Mouse (Mus musculus) heart, embryonic 14.5 days (tissue): Measurements from ENCODE around the gene Slc6a16. TPM values are rescaled to one million over a fixed set of nuclear protein-coding genes. Genes with fewer than 3 reads are reported as not detected.

Experiments used
- ATAC-seq: fragments of 200-750 bp; cut with Nextera tagmentation; 2 replicates; pipeline ENCODE4 v1.8.0; 2017; ENCODE audit warnings: low read depth, moderate TSS enrichment; ENCODE audit not compliant: insufficient number of reproducible peaks, insufficient read depth, low FRiP score
- H3K27ac ChIP-seq, 2 experiments: fragments of 200-500 bp in 1 of 2; fragments of 300-500 bp in 1 of 2; sonication (generic) in 1 of 2; replicated peaks in 1 of 2; 2 replicates each; pipeline ENCODE4 v1.5.1; 2012 to 2014; ENCODE audit warnings: low read depth in 2 of 2, low read length in 2 of 2, control low read depth in 1 of 2, mild to moderate bottlenecking in 1 of 2, mixed read lengths in 1 of 2; ENCODE audit not compliant: control insufficient read depth in 1 of 2, insufficient read depth in 1 of 2
- H3K27me3 ChIP-seq: fragments of 300-500 bp; sonication (generic); 2 replicates; pipeline ENCODE4 v1.6.1; 2014; ENCODE audit warnings: mild to moderate bottlenecking, low read length, control low read depth; ENCODE audit not compliant: control insufficient read depth, insufficient read depth
- H3K36me3 ChIP-seq: fragments of 300-500 bp; sonication (generic); 2 replicates; pipeline ENCODE4 v1.6.1; 2014; ENCODE audit warnings: mild to moderate bottlenecking, control low read depth, low read length, mixed read lengths; ENCODE audit not compliant: control insufficient read depth, insufficient read depth
- H3K4me1 ChIP-seq, 2 experiments: fragments of 200-500 bp in 1 of 2; fragments of 300-500 bp in 1 of 2; sonication (generic) in 1 of 2; 2 replicates each; pipeline ENCODE4 v1.6.1; 2012 to 2014; ENCODE audit warnings: low read length in 2 of 2, control low read depth in 1 of 2, mixed read lengths in 1 of 2; ENCODE audit not compliant: control insufficient read depth in 2 of 2, insufficient read depth in 2 of 2
- H3K4me2 ChIP-seq: fragments of 300-500 bp; sonication (generic); 2 replicates; pipeline ENCODE4 v1.6.1; 2014; ENCODE audit warnings: mild to moderate bottlenecking, low read length
- H3K4me3 ChIP-seq, 2 experiments: fragments of 200-500 bp in 1 of 2; fragments of 300-500 bp in 1 of 2; sonication (generic) in 1 of 2; 2 replicates each; pipeline ENCODE4 v1.5.1; 2012 to 2014; ENCODE audit warnings: low read length in 2 of 2, mild to moderate bottlenecking in 2 of 2, control low read depth in 1 of 2, low read depth in 1 of 2, moderate library complexity in 1 of 2; ENCODE audit not compliant: control insufficient read depth in 1 of 2, insufficient read depth in 1 of 2
- H3K9ac ChIP-seq: fragments of 300-500 bp; sonication (generic); 2 replicates; pipeline ENCODE4 v1.6.1; 2014; ENCODE audit warnings: mild to moderate bottlenecking, low read length
- H3K9me3 ChIP-seq: fragments of 300-500 bp; sonication (generic); 2 replicates; pipeline ENCODE4 v1.6.1; 2016; ENCODE audit warnings: low read length, control low read depth; ENCODE audit not compliant: control insufficient read depth
- WGBS: fragments of 180-500 bp; shearing (Covaris S2); extraction: QIAGEN DNeasy Blood & Tissue Kit; methylation state at CpG from one replicate; pipeline ENCODE4 v1.1.7; 2014; 5-methylcytosine and 5-hydroxymethylcytosine counted together
- polyA plus RNA-seq: library from polyadenylated mRNA; unstranded; fragments of >200 nt; fragmentation: Nextera tagmentation; extraction: Ambion mirVana; gene quantifications from 2 replicates; pipeline ENCODE4 v1.2.1, GENCODE M21; 2014

Slc6a16 gene
- polyA plus RNA-seq, 1 experiment from 2014 or later: 0.38 TPM

DNA sequence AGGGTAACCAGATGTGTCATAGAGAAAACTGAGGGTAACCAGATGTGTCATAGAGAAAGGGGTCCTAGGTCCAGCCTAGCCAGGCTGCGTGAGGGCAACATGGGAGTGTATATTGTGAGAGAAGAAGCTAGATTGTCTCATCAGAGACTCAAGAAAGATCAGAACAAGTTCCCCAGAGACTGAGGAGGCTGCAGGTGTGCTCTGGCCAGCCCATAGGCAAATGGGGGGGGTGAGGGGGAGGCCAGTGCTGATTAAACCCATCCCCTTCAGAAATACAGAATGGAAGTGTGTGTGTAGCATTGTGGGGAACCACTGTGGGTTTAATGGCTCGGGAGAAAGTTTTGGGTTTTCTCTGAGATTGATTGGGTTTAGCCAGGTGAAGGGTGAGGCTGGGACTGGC, 19.2 kb upstream of the Slc6a16 start:
- Histone ChIP-seq H3K4me1 (peaks cover 14 to 16% of the 10 kb centered on the region in 2 experiments), H3K4me2 (no peak overlapping the region), H3K9ac (no peak overlapping the region), H3K27ac (no peak overlapping the region), H3K27me3 (no peaks in the 10 kb centered on the region), H3K9me3 (no peaks in the 10 kb centered on the region), H3K4me3 (no peak overlapping the region), H3K36me3 (peaks cover 96% of the 10 kb centered on the region)
- no peak for ATAC-seq
- WGBS: 78% methylated on average over 2 of the region's 2 CpGs

DNA sequence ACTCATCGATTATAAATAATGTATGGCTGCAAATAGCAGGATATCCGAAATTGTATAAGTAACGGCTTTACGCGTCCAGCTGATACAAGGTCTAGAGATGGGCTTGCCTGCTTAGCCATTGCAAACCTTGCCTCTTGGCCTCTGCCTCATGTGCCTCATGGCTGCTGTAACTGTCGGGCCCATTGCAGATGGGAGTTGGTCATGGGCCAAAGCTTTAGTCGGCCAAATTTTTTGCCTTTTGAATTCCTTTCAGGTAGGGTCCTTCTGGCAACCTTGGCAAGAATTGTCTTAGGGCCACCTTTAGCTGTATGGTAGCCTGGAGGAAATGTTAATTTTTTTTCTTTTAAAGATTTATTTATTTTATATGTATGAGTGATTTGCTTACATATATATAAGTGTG, 16.1 kb upstream of the Slc6a16 start:
- Histone ChIP-seq H3K9ac (no peak overlapping the region), H3K4me3 (no peak overlapping the region), H3K27ac (no peak overlapping the region), H3K4me2 (no peak overlapping the region), H3K36me3 (peaks cover 99% of the 10 kb centered on the region), H3K9me3 (no peaks in the 10 kb centered on the region), H3K4me1 (no peaks in the 10 kb centered on the region), H3K27me3 (no peaks in the 10 kb centered on the region)
- WGBS: 91% methylated on average over 7 of the region's 7 CpGs
- no peak for ATAC-seq

DNA sequence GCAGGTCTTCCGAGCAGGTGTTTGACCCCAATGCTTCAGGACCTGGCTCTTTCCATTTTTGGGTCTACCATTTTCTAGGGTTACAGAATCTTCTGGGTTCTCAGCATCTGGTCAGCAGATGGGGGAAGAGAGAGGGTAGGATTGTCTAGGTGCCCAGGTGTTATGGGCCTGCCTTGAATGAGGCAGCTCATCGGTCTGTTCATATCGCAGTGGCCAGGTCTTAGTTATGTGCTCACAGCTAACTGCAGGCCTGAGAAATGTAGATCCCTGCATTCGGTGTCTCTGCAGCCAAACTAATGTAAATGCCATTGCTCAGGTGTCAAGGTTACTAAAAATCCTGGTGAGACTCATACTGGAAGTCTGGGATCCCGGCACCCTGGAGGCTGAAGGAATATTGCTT, 14.5 kb upstream of the Slc6a16 start:
- H3K27ac ChIP-seq: no peak overlapping the region
- WGBS: 96% methylated on average over 5 of the region's 5 CpGs
- no peaks in the 10 kb centered on the region for H3K4me1 ChIP-seq
- peaks cover 97% of the 10 kb centered on the region for H3K36me3 ChIP-seq
- no peaks in the 10 kb centered on the region for H3K27me3 ChIP-seq
- no peak overlapping the region for H3K4me3 ChIP-seq
- H3K9ac ChIP-seq: no peak overlapping the region
- no peak for ATAC-seq
- H3K4me2 ChIP-seq: no peak overlapping the region
- H3K9me3 ChIP-seq: no peaks in the 10 kb centered on the region

DNA sequence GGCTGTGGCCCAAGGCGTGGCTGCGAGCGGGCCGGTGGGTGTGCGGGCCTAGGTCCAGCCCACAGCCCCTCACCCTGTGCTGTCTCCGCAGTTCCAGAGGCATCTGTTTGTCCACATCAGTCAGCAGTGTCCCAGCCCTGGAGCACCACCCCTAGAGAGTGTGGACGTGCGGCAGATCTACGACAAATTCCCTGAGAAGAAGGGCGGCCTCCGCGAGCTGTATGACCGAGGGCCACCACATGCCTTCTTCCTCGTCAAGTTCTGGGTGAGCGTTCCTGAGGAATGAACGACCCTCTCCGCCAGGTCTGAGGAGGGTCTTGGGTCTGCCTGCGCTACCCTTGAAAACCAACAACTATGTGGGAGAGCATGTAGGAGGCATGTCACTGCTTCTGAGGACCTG, 12.3 kb upstream of the Slc6a16 start:
- peaks cover 5 to 12% of the 10 kb centered on the region in 2 experiments; a peak in 3 of 4 replicates for H3K4me1 ChIP-seq
- WGBS: 89% methylated on average over 18 of the region's 18 CpGs
- no peak for ATAC-seq
- no peak overlapping the region for H3K27ac ChIP-seq
- H3K9ac ChIP-seq: no peak overlapping the region
- no peak overlapping the region for H3K4me2 ChIP-seq
- no peaks in the 10 kb centered on the region for H3K27me3 ChIP-seq
- no peak overlapping the region for H3K4me3 ChIP-seq
- peaks cover 95% of the 10 kb centered on the region for H3K36me3 ChIP-seq
- no peaks in the 10 kb centered on the region for H3K9me3 ChIP-seq

DNA sequence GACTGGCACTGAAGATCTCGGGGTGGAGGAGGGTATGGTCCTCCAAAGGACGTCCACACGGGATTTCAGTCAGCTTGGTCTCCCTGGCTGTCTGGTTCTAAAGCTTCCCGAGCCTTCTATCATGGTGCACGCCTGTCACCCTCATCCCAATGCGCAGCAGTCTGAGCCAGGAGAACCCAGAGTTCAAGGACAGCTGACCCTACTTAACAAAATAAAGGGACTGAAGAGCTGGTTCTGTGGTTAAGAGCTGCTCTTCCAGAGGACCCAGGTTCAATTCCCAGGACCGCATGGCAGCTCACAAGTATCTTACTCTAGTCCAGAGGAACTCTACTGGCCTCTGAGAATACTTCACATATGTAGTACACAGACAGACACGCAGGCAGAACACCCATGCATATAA, 11.8 kb upstream of the Slc6a16 start:
- H3K27me3 ChIP-seq: no peaks in the 10 kb centered on the region
- H3K4me3 ChIP-seq: no peak overlapping the region
- H3K4me1 ChIP-seq: peaks cover 10 to 17% of the 10 kb centered on the region in 2 experiments
- H3K9me3 ChIP-seq: no peaks in the 10 kb centered on the region
- peaks cover 90% of the 10 kb centered on the region for H3K36me3 ChIP-seq
- no peak overlapping the region for H3K9ac ChIP-seq
- 87% methylated on average over 8 of the region's 8 CpGs for WGBS
- no peak for ATAC-seq
- H3K27ac ChIP-seq: no peak overlapping the region
- H3K4me2 ChIP-seq: no peak overlapping the region

DNA sequence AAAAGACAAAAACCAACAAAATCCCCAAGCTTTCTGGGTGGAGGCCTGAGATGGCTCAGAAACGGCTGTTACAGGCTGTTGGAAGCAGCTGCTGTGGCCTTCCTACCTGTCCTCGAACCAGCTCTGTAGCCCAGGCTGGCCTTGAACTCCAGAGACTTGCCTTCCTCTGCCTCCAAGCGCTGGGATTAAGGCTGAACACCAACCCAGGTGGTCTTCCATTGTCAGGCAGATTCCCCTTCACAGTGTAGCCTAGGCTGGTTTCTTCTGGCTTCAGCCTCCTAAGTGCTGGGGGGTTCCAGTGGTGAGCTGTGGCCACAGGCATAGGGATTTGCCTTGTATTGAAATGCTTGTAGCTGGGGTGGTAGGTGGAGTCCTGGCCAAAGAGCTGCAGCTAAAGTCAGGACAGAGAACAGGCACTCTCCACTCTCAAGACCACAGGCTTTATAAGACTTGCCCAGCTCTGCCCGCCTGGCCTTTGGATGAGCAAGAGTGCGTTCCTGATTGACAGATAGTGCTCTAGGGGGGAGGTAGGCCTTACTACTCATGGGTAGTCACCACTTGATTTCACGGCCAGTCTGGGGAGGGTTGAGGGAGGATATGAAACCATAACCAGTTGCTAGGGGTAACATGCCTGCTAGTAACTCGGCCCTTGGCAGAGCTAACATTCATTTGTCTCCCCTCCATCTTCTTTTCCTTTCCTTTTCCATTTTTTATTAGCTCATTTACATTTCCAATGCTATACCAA, 11.3 kb upstream of the Slc6a16 start:
- no peaks in the 10 kb centered on the region for H3K9me3 ChIP-seq
- H3K27me3 ChIP-seq: no peaks in the 10 kb centered on the region
- no peak overlapping the region for H3K4me2 ChIP-seq
- peaks cover 16 to 23% of the 10 kb centered on the region in 2 experiments for H3K4me1 ChIP-seq
- H3K36me3 ChIP-seq: peaks cover 84% of the 10 kb centered on the region
- no peak overlapping the region for H3K27ac ChIP-seq
- 87% methylated on average over 7 of the region's 7 CpGs for WGBS
- no peak overlapping the region for H3K4me3 ChIP-seq
- no peak for ATAC-seq
- H3K9ac ChIP-seq: no peak overlapping the region

DNA sequence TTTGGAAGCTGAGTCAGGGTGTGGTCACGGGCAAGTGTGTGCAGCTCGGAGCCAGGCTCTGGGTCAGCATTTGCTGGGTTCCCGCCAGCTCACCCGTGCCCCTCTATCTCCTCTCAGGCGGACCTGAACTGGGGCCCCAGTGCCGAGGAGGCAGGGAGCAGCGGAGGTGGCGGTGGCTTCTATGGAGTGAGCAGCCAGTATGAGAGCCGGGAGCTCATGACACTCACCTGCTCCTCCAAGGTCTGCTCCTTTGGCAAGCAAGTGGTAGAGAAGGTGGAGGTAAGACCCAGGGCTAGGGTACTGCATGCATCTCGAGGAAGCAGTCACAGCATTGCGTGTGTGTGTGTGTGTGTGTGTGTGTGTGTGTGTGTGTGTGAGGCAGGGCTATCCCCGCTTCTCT, 9.7 kb upstream of the Slc6a16 start:
- Histone ChIP-seq H3K9ac (no peak overlapping the region), H3K4me1 (peaks cover 25 to 34% of the 10 kb centered on the region in 2 experiments), H3K9me3 (no peaks in the 10 kb centered on the region), H3K36me3 (peaks cover 68% of the 10 kb centered on the region), H3K4me3 (no peak overlapping the region), H3K4me2 (no peak overlapping the region), H3K27ac (no peak overlapping the region), H3K27me3 (no peaks in the 10 kb centered on the region; the same call in 1 of the 2 replicates)
- 81% methylated on average over 12 of the region's 12 CpGs for WGBS
- no peak for ATAC-seq

DNA sequence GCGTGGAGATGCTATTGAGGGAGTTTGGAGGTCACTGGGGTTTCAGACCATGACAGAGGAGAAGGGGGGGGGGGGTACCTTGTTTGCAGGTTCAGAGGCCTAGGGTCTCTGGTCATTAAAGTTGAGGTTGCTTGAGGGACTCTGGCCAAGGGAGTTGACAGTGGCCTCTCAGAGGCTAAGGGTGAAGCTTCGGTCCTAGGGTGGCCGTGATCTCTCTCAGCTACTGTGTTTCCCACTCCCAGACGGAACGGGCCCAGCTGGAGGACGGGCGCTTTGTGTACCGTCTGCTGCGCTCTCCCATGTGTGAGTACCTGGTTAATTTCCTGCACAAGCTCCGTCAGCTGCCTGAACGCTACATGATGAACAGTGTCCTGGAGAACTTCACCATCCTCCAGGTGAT, 8.9 kb upstream of the Slc6a16 start:
- H3K27ac ChIP-seq: no peak overlapping the region
- no peak for ATAC-seq
- H3K36me3 ChIP-seq: peaks cover 61% of the 10 kb centered on the region
- H3K4me3 ChIP-seq: no peak overlapping the region
- no peak overlapping the region for H3K4me2 ChIP-seq
- peaks cover 25 to 34% of the 10 kb centered on the region in 2 experiments for H3K4me1 ChIP-seq
- no peaks in the 10 kb centered on the region; the same call in 1 of the 2 replicates for H3K27me3 ChIP-seq
- WGBS: 86% methylated on average over 11 of the region's 11 CpGs
- no peaks in the 10 kb centered on the region for H3K9me3 ChIP-seq
- no peak overlapping the region for H3K9ac ChIP-seq
